Mouse (Mus musculus) midbrain, embryonic 12.5 days (tissue): ENCODE results near the gene Atp11a. TPM values are rescaled to one million over a fixed set of nuclear protein-coding genes. Genes with fewer than 3 reads are reported as not detected.

Experiments used
- ATAC-seq: fragments of 200-750 bp; cut with Nextera tagmentation; 2 replicates; pipeline ENCODE4 v1.8.0; 2017; ENCODE audit warnings: low read depth, moderate TSS enrichment, moderate library complexity; ENCODE audit not compliant: low FRiP score
- H3K27ac ChIP-seq: fragments of 300-500 bp; sonication (generic); replicated peaks from 2 replicates; pipeline ENCODE4 v1.5.1; 2016; ENCODE audit warnings: mild to moderate bottlenecking
- H3K27me3 ChIP-seq: fragments of 300-500 bp; sonication (generic); 2 replicates; pipeline ENCODE4 v1.6.1; 2016; ENCODE audit warnings: mild to moderate bottlenecking
- H3K36me3 ChIP-seq: fragments of 300-500 bp; sonication (generic); 2 replicates; pipeline ENCODE4 v1.6.1; 2016
- H3K4me1 ChIP-seq: fragments of 300-500 bp; sonication (generic); 2 replicates; pipeline ENCODE4 v1.6.1; 2016
- H3K4me2 ChIP-seq: fragments of 300-500 bp; sonication (generic); replicated peaks from 2 replicates; pipeline ENCODE4 v1.6.1; 2016; ENCODE audit warnings: mild to moderate bottlenecking, moderate library complexity
- H3K4me3 ChIP-seq: fragments of 300-500 bp; sonication (generic); 2 replicates; pipeline ENCODE4 v1.5.1; 2016; ENCODE audit warnings: mild to moderate bottlenecking
- H3K9ac ChIP-seq: fragments of 300-500 bp; sonication (generic); replicated peaks from 2 replicates; pipeline ENCODE4 v1.6.1; 2016; ENCODE audit warnings: mild to moderate bottlenecking, moderate library complexity
- H3K9me3 ChIP-seq: fragments of 300-500 bp; sonication (generic); 2 replicates; pipeline ENCODE4 v1.6.1; 2016; ENCODE audit warnings: mild to moderate bottlenecking
- WGBS: fragments of 180-500 bp; shearing (Covaris S2); methylation state at CpG from one replicate; pipeline ENCODE4 v1.1.7; 2016; 5-methylcytosine and 5-hydroxymethylcytosine counted together
- polyA plus RNA-seq: library from polyadenylated mRNA; unstranded; fragments of >200 nt; fragmentation: Nextera tagmentation; extraction: Ambion mirVana; gene quantifications from 2 replicates; pipeline ENCODE4 v1.2.1, GENCODE M21; 2016

The Atp11a gene
- polyA plus RNA-seq, 1 experiment from 2014 or later, result 16.5 TPM

GRCm38 (mm10) chr8:12856038-12856437 lies 99.2 kb downstream of the Atp11a start:
- ATAC-seq, result no peak
- 75% methylated on average over 15 of the region's 15 CpGs for WGBS
- no peaks in the 10 kb centered on the region for H3K4me1 ChIP-seq
- H3K27me3 ChIP-seq, result no peaks in the 10 kb centered on the region
- no peak overlapping the region for H3K4me3 ChIP-seq
- no peaks in the 10 kb centered on the region for H3K9me3 ChIP-seq
- H3K4me2 ChIP-seq, result no peak overlapping the region
- H3K9ac ChIP-seq, result no peak overlapping the region
- no peak overlapping the region for H3K27ac ChIP-seq
- peaks cover 25% of the 10 kb centered on the region; the same call in 1 of the 2 replicates for H3K36me3 ChIP-seq

GRCm38 (mm10) chr8:12863061-12863460 lies 106.2 kb downstream of the Atp11a start:
- H3K36me3 ChIP-seq, result peaks cover 49% of the 10 kb centered on the region
- WGBS, result 89% methylated on average over 3 of the region's 3 CpGs
- ATAC-seq, result no peak

GRCm38 (mm10) chr8:12863608-12864007 lies 106.8 kb downstream of the Atp11a start:
- H3K27me3 ChIP-seq, result no peaks in the 10 kb centered on the region
- WGBS, result 83% methylated on average over 14 of the region's 14 CpGs
- H3K27ac ChIP-seq, result no peak overlapping the region
- H3K36me3 ChIP-seq, result peaks cover 48% of the 10 kb centered on the region
- H3K4me2 ChIP-seq, result no peak overlapping the region
- no peaks in the 10 kb centered on the region for H3K9me3 ChIP-seq
- no peak for ATAC-seq
- H3K9ac ChIP-seq, result no peak overlapping the region
- no peaks in the 10 kb centered on the region for H3K4me1 ChIP-seq
- H3K4me3 ChIP-seq, result no peak overlapping the region

More at GRCm38 (mm10) chr8:12863061-12863460, 106.2 kb downstream of the Atp11a start:
- Histone ChIP-seq H3K9ac (no peak overlapping the region; the same call in 1 of the 2 replicates), H3K4me2 (no peak overlapping the region), H3K4me1 (no peaks in the 10 kb centered on the region), H3K4me3 (no peak overlapping the region), H3K27ac (no peak overlapping the region), H3K27me3 (no peaks in the 10 kb centered on the region), H3K9me3 (no peaks in the 10 kb centered on the region)

GRCm38 (mm10) chr8:12865790-12866189 lies 109.0 kb downstream of the Atp11a start:
- 66% methylated on average over 6 of the region's 6 CpGs for WGBS

GRCm38 (mm10) chr8:12869661-12870060 lies 112.8 kb downstream of the Atp11a start:
- H3K36me3 ChIP-seq, result 0 out of 2 replicates have a peak, but pooled peaks cover 9% of the 10 kb centered on the region
- H3K4me1 ChIP-seq, result peaks cover 42% of the 10 kb centered on the region
- no peak for ATAC-seq
- H3K9me3 ChIP-seq, result no peaks in the 10 kb centered on the region
- H3K4me3 ChIP-seq, result no peak overlapping the region
- H3K9ac ChIP-seq, result no peak overlapping the region
- WGBS, result 82% methylated on average over 3 of the region's 3 CpGs
- no peak overlapping the region for H3K4me2 ChIP-seq
- H3K27me3 ChIP-seq, result no peaks in the 10 kb centered on the region
- no peak overlapping the region for H3K27ac ChIP-seq

More at GRCm38 (mm10) chr8:12865790-12866189, 109.0 kb downstream of the Atp11a start:
- no peak for ATAC-seq
- no peaks in the 10 kb centered on the region for H3K9me3 ChIP-seq
- H3K4me1 ChIP-seq, result peaks cover 10% of the 10 kb centered on the region
- H3K27ac ChIP-seq, result no peak overlapping the region
- H3K9ac ChIP-seq, result no peak overlapping the region
- H3K27me3 ChIP-seq, result no peaks in the 10 kb centered on the region
- no peak overlapping the region for H3K4me3 ChIP-seq
- H3K36me3 ChIP-seq, result peaks cover 37% of the 10 kb centered on the region
- H3K4me2 ChIP-seq, result no peak overlapping the region

GRCm38 (mm10) chr8:12870656-12871055 lies 113.8 kb downstream of the Atp11a start:
- Histone ChIP-seq H3K27ac (peak overlapping the region; percentile 86), H3K9me3 (no peaks in the 10 kb centered on the region), H3K4me2 (no peak overlapping the region), H3K4me1 (peaks cover 50% of the 10 kb centered on the region), H3K9ac (no peak overlapping the region), H3K4me3 (no peak overlapping the region), H3K36me3 (0 out of 2 replicates have a peak, but pooled peaks cover 4% of the 10 kb centered on the region), H3K27me3 (no peaks in the 10 kb centered on the region)
- 86% methylated on average over 5 of the region's 5 CpGs for WGBS
- ATAC-seq, result no peak

- ATAC-seq, result peak; percentile 67
- H3K4me3 ChIP-seq, result no peak overlapping the region
- no peak overlapping the region for H3K9ac ChIP-seq
- H3K9me3 ChIP-seq, result no peaks in the 10 kb centered on the region
- peak overlapping the region; percentile 86 for H3K27ac ChIP-seq
- H3K27me3 ChIP-seq, result no peaks in the 10 kb centered on the region
- 1% methylated on average over 5 of the region's 5 CpGs for WGBS
- no peak overlapping the region for H3K4me2 ChIP-seq
- H3K36me3 ChIP-seq, result no peaks in the 10 kb centered on the region
- peaks cover 58% of the 10 kb centered on the region for H3K4me1 ChIP-seq
These were observed 114.6 kb downstream of the Atp11a start for GRCm38 (mm10) chr8:12871461-12871860.

- Histone ChIP-seq H3K36me3 (no peaks in the 10 kb centered on the region), H3K9ac (peak overlapping the region; percentile 62), H3K4me3 (peak overlapping the region; percentile 54), H3K9me3 (no peaks in the 10 kb centered on the region), H3K27ac (0 out of 2 replicates have a peak overlapping the region, but pooled peaks have one; percentile 7), H3K4me2 (peak overlapping the region; percentile 59), H3K4me1 (peaks cover 64% of the 10 kb centered on the region), H3K27me3 (no peaks in the 10 kb centered on the region)
- peak; percentile 2; the same call in 1 of the 2 replicates for ATAC-seq
- under 1% methylated on average over 8 of the region's 9 CpGs for whole genome bisulfite sequencing
These were observed 116.2 kb downstream of the Atp11a start for GRCm38 (mm10) chr8:12872983-12873356.

GRCm38 (mm10) chr8:12873357-12874046 lies 116.7 kb downstream of the Atp11a start, which contains the start of gene Mcf2l:
Mcf2l (plus strand) TSS chr8:12873806.
- Histone ChIP-seq H3K27me3 (no peaks in the 10 kb centered on the region), H3K4me2 (peak within 1 kb of the TSS; percentile 59), H3K36me3 (no peaks in the 10 kb centered on the region), H3K9ac (peak within 1 kb of the TSS; percentile 62), H3K27ac (peak within 1 kb of the TSS; percentile 86; the same call in 1 of the 2 replicates), H3K4me3 (peak within 1 kb of the TSS; percentile 54), H3K4me1 (peaks cover 64% of the 10 kb centered on the region), H3K9me3 (no peaks in the 10 kb centered on the region)
- 2% methylated on average over 26 of the region's 30 CpGs for WGBS
- peak; percentile 70 for ATAC-seq

- H3K4me1 ChIP-seq, result peaks cover 64% of the 10 kb centered on the region
These were observed 117.5 kb downstream of the Atp11a start for GRCm38 (mm10) chr8:12874194-12874791.

GRCm38 (mm10) chr8:12874971-12875370 lies 118.2 kb downstream of the Atp11a start:
- H3K9ac ChIP-seq, result 0 out of 2 replicates have a peak overlapping the region, but pooled peaks have one; percentile 62

More at GRCm38 (mm10) chr8:12874194-12874791, 117.5 kb downstream of the Atp11a start:
- no peaks in the 10 kb centered on the region for H3K9me3 ChIP-seq
- peak overlapping the region; percentile 54 for H3K4me3 ChIP-seq
- ATAC-seq, result no peak; the same call in 1 of the 2 replicates
- H3K9ac ChIP-seq, result peak overlapping the region; percentile 62
- H3K4me2 ChIP-seq, result peak overlapping the region; percentile 59
- no peaks in the 10 kb centered on the region for H3K36me3 ChIP-seq
- no peak overlapping the region for H3K27ac ChIP-seq
- 19% methylated on average over 8 of the region's 8 CpGs for WGBS
- no peaks in the 10 kb centered on the region for H3K27me3 ChIP-seq

GRCm38 (mm10) chr8:12877126-12877525 lies 120.3 kb downstream of the Atp11a start:
- Histone ChIP-seq H3K36me3 (peaks cover 21% of the 10 kb centered on the region), H3K4me3 (no peak overlapping the region), H3K9me3 (no peaks in the 10 kb centered on the region), H3K27ac (no peak overlapping the region), H3K4me2 (no peak overlapping the region), H3K4me1 (peaks cover 41% of the 10 kb centered on the region), H3K9ac (no peak overlapping the region), H3K27me3 (no peaks in the 10 kb centered on the region)
- WGBS, result 84% methylated on average over 6 of the region's 6 CpGs
- no peak for ATAC-seq

More at GRCm38 (mm10) chr8:12874971-12875370, 118.2 kb downstream of the Atp11a start:
- H3K36me3 ChIP-seq, result peaks cover 3% of the 10 kb centered on the region
- H3K4me2 ChIP-seq, result peak overlapping the region; percentile 59
- peak overlapping the region; percentile 54; the same call in 1 of the 2 replicates for H3K4me3 ChIP-seq
- ATAC-seq, result no peak
- no peaks in the 10 kb centered on the region for H3K9me3 ChIP-seq
- no peaks in the 10 kb centered on the region for H3K27me3 ChIP-seq
- peaks cover 60% of the 10 kb centered on the region for H3K4me1 ChIP-seq
- H3K27ac ChIP-seq, result no peak overlapping the region
- 76% methylated on average over 4 of the region's 4 CpGs for WGBS
